In genomic region chr7:65482216-65482615, GRCm38 (mm10) we compare ENCODE assay signal across 22 mouse cellular contexts.
"Had no signal": no experiment of that assay in that cellular context is flagged by ENCODE, and none has a peak within 500 bp of the region (broad histone marks: within the 10 kb centered on the region; RNA-seq: fewer than 3 reads in every experiment).

No protein-coding gene starts in this region.

- DNase-seq: kidney, adult 8-10 months; kidney, postnatal 10 days; kidney, postnatal 36 days; left cerebral cortex, postnatal 4 days; lung, embryonic 14.5 days; retina, postnatal 1 day; right cerebral cortex, postnatal 25 days; spleen, adult 18-20 months; thymus, adult 18-20 months; thymus, postnatal 14 days; thymus, postnatal 4 days had no signal

- H3K27me3 ChIP-seq: limb, embryonic 12.5 days; limb, embryonic 15.5 days; midbrain, embryonic 13.5 days; neural tube, embryonic 13.5 days had no signal

- H3K4me3 ChIP-seq: kidney, embryonic 15.5 days; limb, embryonic 12.5 days; limb, embryonic 15.5 days; midbrain, embryonic 10.5 days; midbrain, embryonic 13.5 days; myocyte; neural tube, embryonic 13.5 days had no signal

- H3K4me2 ChIP-seq: kidney, embryonic 15.5 days; limb, embryonic 12.5 days; limb, embryonic 15.5 days; liver, embryonic 11.5 days; lung, embryonic 14.5 days; midbrain, embryonic 13.5 days; neural tube, embryonic 13.5 days had no signal

- H3K9ac ChIP-seq: kidney, embryonic 15.5 days; limb, embryonic 12.5 days; limb, embryonic 15.5 days; liver, embryonic 14.5 days; lung, embryonic 14.5 days; midbrain, embryonic 13.5 days; neural tube, embryonic 13.5 days had no signal

- H3K9me3 ChIP-seq: kidney, embryonic 15.5 days; limb, embryonic 12.5 days; limb, embryonic 15.5 days; midbrain, embryonic 10.5 days; midbrain, embryonic 13.5 days; neural tube, embryonic 13.5 days had no signal

- H3K27ac ChIP-seq: kidney, embryonic 15.5 days; limb, embryonic 12.5 days; limb, embryonic 15.5 days; liver, embryonic 14.5 days; macrophage; midbrain, embryonic 10.5 days; midbrain, embryonic 13.5 days; neural tube, embryonic 13.5 days had no signal

- H3K36me3 ChIP-seq: kidney, embryonic 15.5 days; limb, embryonic 12.5 days; limb, embryonic 15.5 days; midbrain, embryonic 10.5 days; midbrain, embryonic 13.5 days; neural tube, embryonic 13.5 days had no signal

- ATAC-seq: midbrain, embryonic 13.5 days; midbrain, embryonic 16.5 days had no signal
